Comparison of ENCODE assay signal across 20 mouse cellular contexts in the genomic region with DNA sequence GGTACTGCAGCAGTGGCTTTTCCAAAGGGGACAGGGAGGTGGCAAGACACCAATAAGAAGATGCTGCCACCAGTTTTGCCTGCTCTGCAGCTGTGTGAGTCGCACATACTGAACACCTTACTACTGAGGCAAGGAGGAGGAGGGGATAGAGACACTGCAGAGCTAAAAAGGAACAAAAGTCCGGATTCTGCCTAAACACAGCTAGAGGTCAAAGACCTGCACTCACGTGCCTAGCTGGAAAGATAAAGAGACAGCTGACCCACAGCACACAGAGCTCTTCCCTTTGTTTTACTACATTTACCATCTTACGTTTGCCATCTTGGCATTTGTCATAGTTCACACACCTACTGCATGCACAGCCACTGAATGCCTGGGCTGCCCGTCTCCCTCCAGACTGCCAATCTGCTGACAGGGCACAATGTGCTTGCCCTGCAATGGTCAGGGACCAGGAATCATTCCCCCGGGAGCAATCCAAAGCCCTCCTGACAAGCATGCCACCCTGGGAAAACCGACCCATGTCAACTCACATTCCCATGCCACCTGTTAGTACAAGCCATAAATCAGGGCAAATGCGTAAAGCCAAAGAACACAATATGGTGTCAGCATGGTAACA. TPM values are rescaled to one million over a fixed set of nuclear protein-coding genes. Genes with fewer than 3 reads are reported as not detected.
A peak's percentile ranks its signal among the peaks of the same experiment; 100 is the strongest.
DNase-seq lines count a peak whose midpoint lies in the region; ATAC-seq and TF ChIP-seq lines count a peak whose summit lies in the region.
"Had no signal": no experiment of that assay in that cellular context is flagged by ENCODE, and none has a peak within 500 bp of the region (broad histone marks: within the 10 kb centered on the region; RNA-seq: fewer than 3 reads in every experiment).

No protein-coding gene starts in this region.

- no peak overlapping the region for H3K4me3 ChIP-seq in gastrocnemius, adult 2 months
- no peak overlapping the region for H3K4me3 ChIP-seq in kidney, adult 2 months (ENCODE audit: insufficient read depth, low read depth, low read length)
- no peak overlapping the region for H3K4me3 ChIP-seq in kidney, embryonic 14.5 days (ENCODE audit: low read length)
- H3K4me3 ChIP-seq in liver, postnatal 0 days (ENCODE audit: low read depth, low read length) = no peak overlapping the region
- H3K4me3 ChIP-seq: forebrain, embryonic 12.5 days; hindbrain, embryonic 12.5 days; limb, embryonic 15.5 days; neural tube, embryonic 13.5 days had no signal

- H3K9me3 ChIP-seq in kidney, embryonic 14.5 days (ENCODE audit: control insufficient read depth, low read length) = no peaks in the 10 kb centered on the region
- no peaks in the 10 kb centered on the region for H3K9me3 ChIP-seq in liver, postnatal 0 days (ENCODE audit: low read length)
- H3K9me3 ChIP-seq: forebrain, embryonic 12.5 days; hindbrain, embryonic 12.5 days; limb, embryonic 15.5 days; neural tube, embryonic 13.5 days had no signal

- TF ChIP-seq CTCF in gastrocnemius, adult 2 months (IDR thresholded peaks at IDR 0.05) = no peak
- no peak for TF ChIP-seq CTCF in kidney, adult 2 months (conservative IDR thresholded peaks at IDR 0.05; ENCODE audit: insufficient read depth, insufficient read length, low read depth, low read length)
- no peak for TF ChIP-seq CTCF in liver, postnatal 0 days (IDR thresholded peaks at IDR 0.05; ENCODE audit: low read depth)

- peak overlapping the region; percentile 64 for H3K27ac ChIP-seq in gastrocnemius, adult 2 months
- H3K27ac ChIP-seq in kidney, adult 2 months (ENCODE audit: insufficient read depth, low read depth, low read length) = no peak overlapping the region
- no peak overlapping the region for H3K27ac ChIP-seq in kidney, embryonic 14.5 days (ENCODE audit: low read depth, low read length)
- H3K27ac ChIP-seq in liver, postnatal 0 days (ENCODE audit: low read depth) = no peak overlapping the region
- H3K27ac ChIP-seq: forebrain, embryonic 12.5 days; hindbrain, embryonic 12.5 days; limb, embryonic 15.5 days; neural tube, embryonic 13.5 days had no signal

- intact Hi-C loops in gastrocnemius, adult 2 months (cut with DNase I) = no loop called here
- intact Hi-C loops in gastrocnemius, postnatal 14 days (cut with DNase I; ENCODE audit: low total_unique reads) = no loop called here

- ATAC-seq in kidney, embryonic 14.5 days (ENCODE audit: low FRiP score, low TSS enrichment) = no peak
- ATAC-seq in liver, postnatal 0 days = peak; percentile 64

- no peaks in the 10 kb centered on the region for H3K36me3 ChIP-seq in kidney, adult 2 months (ENCODE audit: control insufficient read depth, insufficient read depth, low read length)
- H3K36me3 ChIP-seq in kidney, embryonic 14.5 days (ENCODE audit: control insufficient read depth, insufficient read depth, low read length) = peaks cover 2% of the 10 kb centered on the region; the same call in 1 of the 2 replicates
- no peaks in the 10 kb centered on the region; the same call in 1 of the 2 replicates for H3K36me3 ChIP-seq in liver, postnatal 0 days (replicated peaks; ENCODE audit: insufficient read depth, low read length)
- H3K36me3 ChIP-seq: forebrain, embryonic 12.5 days; hindbrain, embryonic 12.5 days had no signal

- peaks cover 3% of the 10 kb centered on the region; the same call in 1 of the 2 replicates for H3K4me1 ChIP-seq in kidney, adult 2 months (ENCODE audit: control insufficient read depth, insufficient read depth, low read length)
- no peaks in the 10 kb centered on the region for H3K4me1 ChIP-seq in kidney, embryonic 14.5 days (ENCODE audit: control insufficient read depth, insufficient read depth, low read length)
- peaks cover 11% of the 10 kb centered on the region for H3K4me1 ChIP-seq in liver, postnatal 0 days (ENCODE audit: insufficient read depth)
- H3K4me1 ChIP-seq: forebrain, embryonic 12.5 days; hindbrain, embryonic 12.5 days; limb, embryonic 15.5 days; neural tube, embryonic 13.5 days had no signal

- 51% methylated on average over 8 of the region's 8 CpGs for WGBS in kidney, adult 2 months
- 75% methylated on average over 8 of the region's 8 CpGs for WGBS in kidney, embryonic 14.5 days
- 64% methylated on average over 8 of the region's 8 CpGs for WGBS in liver, postnatal 0 days (ENCODE audit: insufficient replicate concordance)

- no peak for TF ChIP-seq EP300 in liver, postnatal 0 days (IDR thresholded peaks at IDR 0.05; ENCODE audit: low read depth)

- DNase-seq in gastrocnemius, adult 2 months = peak; percentile 57
- DNase-seq in gastrocnemius, postnatal 14 days = no peak
- peak; percentile 39 for DNase-seq in kidney, adult 2 months
- peak; percentile 12 to 38 for DNase-seq in kidney, postnatal 36 days
- no peak for DNase-seq in liver, postnatal 0 days
- DNase-seq in right cerebral cortex, postnatal 36 days (ENCODE audit: low spot score in 2 of 2) = no peak
- no peak for DNase-seq in MN1 (ENCODE audit: low spot score)
- DNase-seq: cerebellum, adult 8-10 months; heart, postnatal 10 days; lung, postnatal 10 days; midbrain, embryonic 14.5 days; right cerebral cortex, adult 18-20 months; thymus, postnatal 36 days had no signal

- no peak overlapping the region for H3K4me2 ChIP-seq in kidney, embryonic 14.5 days (replicated peaks; ENCODE audit: low read depth, low read length)
- no peak overlapping the region for H3K4me2 ChIP-seq in liver, postnatal 0 days (ENCODE audit: low read depth, low read length)
- H3K4me2 ChIP-seq: forebrain, embryonic 12.5 days; heart, embryonic 11.5 days; hindbrain, embryonic 12.5 days; limb, embryonic 15.5 days; neural tube, embryonic 13.5 days had no signal

- TF ChIP-seq POLR2A in kidney, adult 2 months (IDR thresholded peaks at IDR 0.05; ENCODE audit: low read depth, low read length) = no peak

- no peak overlapping the region for H3K9ac ChIP-seq in kidney, embryonic 14.5 days (ENCODE audit: low read depth, low read length)
- no peak overlapping the region for H3K9ac ChIP-seq in liver, postnatal 0 days (replicated peaks)
- H3K9ac ChIP-seq: forebrain, embryonic 12.5 days; hindbrain, embryonic 12.5 days; limb, embryonic 15.5 days; neural tube, embryonic 13.5 days had no signal

- H3K27me3 ChIP-seq in kidney, adult 2 months (replicated peaks; ENCODE audit: control insufficient read depth, insufficient read depth, low read length) = no peaks in the 10 kb centered on the region
- no peaks in the 10 kb centered on the region for H3K27me3 ChIP-seq in kidney, embryonic 14.5 days (ENCODE audit: control insufficient read depth, insufficient read depth, low read length)
- no peaks in the 10 kb centered on the region for H3K27me3 ChIP-seq in liver, postnatal 0 days (ENCODE audit: insufficient read depth, low read length)
- H3K27me3 ChIP-seq: CH12.LX; forebrain, embryonic 12.5 days; hindbrain, embryonic 12.5 days; limb, embryonic 15.5 days; neural tube, embryonic 13.5 days had no signal

RNA-seq across cellular contexts. Expression of a gene that starts 14.1 kb away (rescaled TPM):
- total RNA-seq in gastrocnemius, adult 2 months (2021) = 10 to 100 TPM; 54.4 to 66.0 TPM
- total RNA-seq in gastrocnemius, postnatal 14 days (2021) = 10 to 100 TPM; 42.6 to 43.0 TPM
- 56.0 and 73.1 TPM in 2 replicates for polyA plus RNA-seq in kidney, adult 2 months (2012; rRNA removed)
- polyA plus RNA-seq in kidney, embryonic 14.5 days (2014; fragmentation: Nextera tagmentation; extraction: Ambion mirVana) = 37.3 and 64.0 TPM in 2 replicates
- polyA plus RNA-seq in liver, postnatal 0 days (2015; fragmentation: Nextera tagmentation; extraction: Ambion mirVana) = 9.0 and 9.5 TPM in 2 replicates

Comparison
In these comparisons a context has a peak if more than half of its experiments do, and no peak if none do; other contexts are left out.
1. DNase-seq: peak in gastrocnemius, adult 2 months (single experiment), kidney, adult 2 months (single experiment) and kidney, postnatal 36 days (2 of 2); none in gastrocnemius, postnatal 14 days (single experiment), liver, postnatal 0 days (single experiment), right cerebral cortex, postnatal 36 days (0 of 2) and MN1 (single experiment).